Mouse (Mus musculus) heart, adult 2 months (tissue): ENCODE results near the gene Sox13.

Experiments used
- CTCF ChIP-seq: fragments of 200-600 bp; IDR thresholded peaks from 2 replicates; pipeline ENCODE4 v1.8.1; 2022; ENCODE audit warnings: antibody characterized with exemption, mild to moderate bottlenecking, moderate library complexity
- POLR2A ChIP-seq: fragments of 200-500 bp; IDR thresholded peaks from 2 replicates; pipeline ENCODE4 v1.6.1; 2011; ENCODE audit warnings: mild to moderate bottlenecking, low read depth, low read length, control low read depth; ENCODE audit not compliant: insufficient read depth

DNA sequence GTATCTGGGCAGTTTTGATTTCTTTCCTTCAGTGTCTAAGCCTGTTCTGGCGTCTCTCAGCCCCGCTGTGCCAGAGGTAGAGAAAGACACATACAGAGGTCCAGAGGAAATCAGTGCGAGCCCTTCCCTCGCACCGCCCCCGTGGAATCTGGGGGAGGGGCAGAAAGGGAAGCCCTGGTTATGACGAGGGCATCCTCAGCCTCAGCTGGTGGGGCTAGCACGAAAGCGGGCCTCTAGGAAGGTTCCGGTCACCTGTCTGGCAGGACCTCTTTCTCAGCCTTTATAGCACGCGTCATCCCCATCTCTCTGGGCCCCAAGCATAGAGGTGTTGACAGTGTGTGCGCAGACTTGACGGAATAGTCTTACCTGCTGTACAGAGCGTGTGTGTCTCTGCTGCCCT is 68.3 kb downstream of the Sox13 start:
- TF ChIP-seq CTCF (no peak), POLR2A (no peak)
